Mouse (Mus musculus): ENCODE results near the gene Rcor2. TPM values are rescaled to one million over a fixed set of nuclear protein-coding genes. Genes with fewer than 3 reads are reported as not detected.

Gene Rcor2
- polyA plus RNA-seq, 1 experiment from 2014 or later, result 13.4 TPM

DNA sequence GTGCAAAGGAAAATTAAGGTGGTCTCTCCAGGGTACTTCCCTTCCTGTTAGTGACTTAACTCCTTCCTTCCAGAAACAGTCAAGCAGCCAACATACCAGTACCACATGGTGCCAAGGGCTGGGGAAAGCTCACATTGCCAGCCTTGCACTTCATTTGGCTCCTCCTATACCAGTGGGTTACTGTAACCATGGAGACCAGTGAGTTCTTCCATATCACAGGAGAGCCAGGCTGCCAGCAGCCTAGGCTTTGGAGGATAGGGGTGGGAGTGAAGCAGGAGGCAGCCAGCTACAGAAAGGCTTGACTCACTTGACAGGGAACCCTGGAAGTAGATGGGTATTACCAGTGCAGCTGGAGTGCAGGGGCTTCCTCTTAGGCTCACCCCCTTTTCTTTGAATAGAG is 31.9 kb downstream of the Rcor2 start:
- H3K9me3 ChIP-seq (ENCODE audit: control insufficient read depth, low read length), result no peaks in the 10 kb centered on the region
- no peak overlapping the region for H3K9ac ChIP-seq
- peaks cover 12% of the 10 kb centered on the region for H3K4me1 ChIP-seq (replicated peaks; ENCODE audit: control insufficient read depth, insufficient read depth, low read length)
- H3K27ac ChIP-seq, result no peak overlapping the region
- peak; percentile 81 for ATAC-seq (ENCODE audit: low FRiP score)
- no peak overlapping the region for H3K4me3 ChIP-seq (replicated peaks; ENCODE audit: low read length)
- H3K36me3 ChIP-seq (replicated peaks; ENCODE audit: control insufficient read depth, insufficient read depth), result no peaks in the 10 kb centered on the region; the same call in 1 of the 2 replicates
- peak; percentile 37 for DNase-seq (ENCODE audit: low spot score)
- no peak overlapping the region for H3K4me2 ChIP-seq (replicated peaks)
- no peaks in the 10 kb centered on the region for H3K27me3 ChIP-seq (ENCODE audit: control insufficient read depth, insufficient read depth, low read length)

DNA sequence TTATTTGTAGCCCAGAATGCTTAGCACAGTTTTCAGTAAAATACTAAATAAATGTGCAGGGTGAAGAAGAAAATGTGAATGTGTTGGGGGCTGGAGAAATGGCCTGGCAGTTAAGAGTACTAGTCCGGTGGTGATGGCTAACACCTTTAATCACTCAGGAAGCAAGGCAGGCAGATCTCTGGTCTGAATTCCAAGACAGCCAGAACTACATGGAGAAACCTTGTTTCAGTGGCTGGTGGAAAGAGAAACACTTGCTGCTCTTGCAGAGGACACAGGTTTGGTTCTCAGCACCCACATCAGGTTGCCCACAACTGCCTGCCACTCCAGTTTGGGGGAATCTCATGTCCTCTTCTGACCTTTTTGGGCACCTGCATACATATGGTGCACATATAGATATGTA is 33.0 kb downstream of the Rcor2 start:
- ATAC-seq (ENCODE audit: low FRiP score) (no peak), DNase-seq (ENCODE audit: low spot score) (no peak)
- no peaks in the 10 kb centered on the region; the same call in 1 of the 2 replicates for H3K36me3 ChIP-seq (replicated peaks; ENCODE audit: control insufficient read depth, insufficient read depth)
- WGBS, result 96% methylated on average over 1 of the region's 1 CpGs
- H3K27ac ChIP-seq, result no peak overlapping the region
- H3K4me1 ChIP-seq (replicated peaks; ENCODE audit: control insufficient read depth, insufficient read depth, low read length), result peaks cover 12% of the 10 kb centered on the region
- H3K9ac ChIP-seq, result no peak overlapping the region
- H3K4me2 ChIP-seq (replicated peaks), result no peak overlapping the region
- no peaks in the 10 kb centered on the region for H3K9me3 ChIP-seq (ENCODE audit: control insufficient read depth, low read length)
- H3K4me3 ChIP-seq (replicated peaks; ENCODE audit: low read length), result no peak overlapping the region
- no peaks in the 10 kb centered on the region for H3K27me3 ChIP-seq (ENCODE audit: control insufficient read depth, insufficient read depth, low read length)

DNA sequence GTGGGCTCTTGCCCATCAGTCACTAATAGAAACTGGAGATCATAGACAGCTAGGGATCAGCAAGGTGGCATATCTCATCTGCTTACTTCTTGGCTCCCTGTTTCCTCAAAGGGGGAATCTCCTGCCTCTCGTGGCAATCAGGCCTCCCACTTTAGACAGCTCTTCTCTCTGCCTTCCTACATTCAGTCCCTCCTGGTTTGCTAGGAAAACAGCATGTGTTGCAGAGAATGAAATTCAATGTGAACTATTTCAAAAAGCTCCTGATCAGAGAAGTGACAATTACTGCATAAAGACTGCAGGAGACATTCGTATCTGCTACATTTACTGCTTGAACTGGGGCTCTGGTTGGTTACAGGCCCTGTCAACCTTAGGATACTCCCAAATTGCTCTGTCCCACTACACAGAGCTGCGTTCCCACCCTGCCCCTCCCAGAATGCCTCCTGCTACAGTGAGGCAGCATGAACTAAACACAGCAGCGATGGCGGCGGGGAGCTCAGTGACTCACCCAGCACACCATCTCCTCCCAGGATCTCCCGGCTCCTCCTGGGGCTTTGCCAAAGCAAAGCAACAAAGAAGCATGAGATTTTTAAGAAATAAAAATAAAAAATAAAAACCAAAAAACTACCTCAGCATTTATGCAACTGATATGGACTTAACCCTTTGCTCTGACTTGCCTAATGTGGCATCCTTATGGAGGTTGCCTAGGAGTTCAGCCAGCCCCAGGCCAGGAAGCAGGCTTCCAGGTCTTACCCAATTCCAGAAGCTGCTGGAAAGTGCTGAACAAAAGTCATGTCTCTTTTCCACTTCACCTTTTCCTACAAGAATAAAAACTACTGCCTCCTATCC is 34.7 kb downstream of the Rcor2 start:
- Histone ChIP-seq H3K4me1 (replicated peaks; ENCODE audit: control insufficient read depth, insufficient read depth, low read length) (peaks cover 13% of the 10 kb centered on the region), H3K9me3 (ENCODE audit: control insufficient read depth, low read length) (no peaks in the 10 kb centered on the region), H3K27me3 (ENCODE audit: control insufficient read depth, insufficient read depth, low read length) (no peaks in the 10 kb centered on the region), H3K27ac (no peak overlapping the region), H3K4me2 (replicated peaks) (no peak overlapping the region), H3K4me3 (replicated peaks; ENCODE audit: low read length) (no peak overlapping the region), H3K36me3 (replicated peaks; ENCODE audit: control insufficient read depth, insufficient read depth) (peaks cover 4% of the 10 kb centered on the region; the same call in 1 of the 2 replicates), H3K9ac (no peak overlapping the region)
- ATAC-seq (ENCODE audit: low FRiP score), result no peak
- WGBS, result 85% methylated on average over 7 of the region's 7 CpGs
- DNase-seq (ENCODE audit: low spot score), result no peak

DNA sequence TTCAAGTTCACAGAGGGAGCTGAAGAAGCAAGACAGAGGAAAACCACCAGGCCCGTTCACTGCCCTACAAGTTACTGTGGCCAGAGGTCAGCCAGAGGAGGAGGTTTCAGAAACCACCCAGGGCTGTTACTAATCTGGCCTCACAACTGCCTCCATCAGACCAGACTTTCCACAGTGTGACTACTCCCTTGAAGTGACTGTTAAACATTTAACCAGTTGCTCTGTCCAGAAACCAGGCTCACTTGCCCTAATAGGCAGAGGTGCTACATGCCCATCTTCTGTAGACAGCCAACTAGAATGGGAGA is 35.3 kb downstream of the Rcor2 start:
- no peak overlapping the region for H3K27ac ChIP-seq
- no peak overlapping the region for H3K4me3 ChIP-seq (replicated peaks; ENCODE audit: low read length)
- H3K4me1 ChIP-seq (replicated peaks; ENCODE audit: control insufficient read depth, insufficient read depth, low read length), result peaks cover 19% of the 10 kb centered on the region
- ATAC-seq (ENCODE audit: low FRiP score) (no peak), DNase-seq (ENCODE audit: low spot score) (no peak)
- no peaks in the 10 kb centered on the region for H3K27me3 ChIP-seq (ENCODE audit: control insufficient read depth, insufficient read depth, low read length)
- H3K4me2 ChIP-seq (replicated peaks), result no peak overlapping the region
- no peaks in the 10 kb centered on the region for H3K9me3 ChIP-seq (ENCODE audit: control insufficient read depth, low read length)
- H3K36me3 ChIP-seq (replicated peaks; ENCODE audit: control insufficient read depth, insufficient read depth), result peaks cover 4% of the 10 kb centered on the region; the same call in 1 of the 2 replicates
- H3K9ac ChIP-seq, result no peak overlapping the region
- 84% methylated on average over 1 of the region's 1 CpGs for WGBS

DNA sequence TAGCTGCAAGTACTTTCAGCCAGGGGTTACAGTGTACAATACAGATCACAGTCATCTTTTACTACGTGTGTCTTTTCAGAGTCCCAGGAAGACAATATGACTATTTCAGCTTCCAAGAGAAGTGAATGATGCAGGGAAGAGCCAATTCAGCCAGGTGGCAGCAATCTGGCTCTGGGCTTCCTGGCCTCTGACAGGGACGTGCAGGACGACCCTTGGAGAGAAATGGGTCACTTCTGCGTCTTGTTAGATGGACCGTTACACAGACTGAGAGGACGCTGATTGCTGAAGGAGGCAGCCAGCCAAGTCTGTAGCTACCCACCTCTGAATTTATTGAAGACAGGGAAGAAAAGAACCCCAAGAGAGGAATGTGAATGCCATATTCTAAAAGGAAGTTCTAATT is 36.7 kb downstream of the Rcor2 start:
- Histone ChIP-seq H3K4me2 (replicated peaks) (no peak overlapping the region), H3K27me3 (ENCODE audit: control insufficient read depth, insufficient read depth, low read length) (no peaks in the 10 kb centered on the region), H3K4me3 (replicated peaks; ENCODE audit: low read length) (no peak overlapping the region), H3K9ac (no peak overlapping the region), H3K9me3 (ENCODE audit: control insufficient read depth, low read length) (no peaks in the 10 kb centered on the region), H3K36me3 (replicated peaks; ENCODE audit: control insufficient read depth, insufficient read depth) (peaks cover 4% of the 10 kb centered on the region; the same call in 1 of the 2 replicates), H3K4me1 (replicated peaks; ENCODE audit: control insufficient read depth, insufficient read depth, low read length) (peaks cover 30% of the 10 kb centered on the region), H3K27ac (no peak overlapping the region)
- 67% methylated on average over 6 of the region's 6 CpGs for WGBS
- no peak for DNase-seq (ENCODE audit: low spot score)
- no peak for ATAC-seq (ENCODE audit: low FRiP score)

DNA sequence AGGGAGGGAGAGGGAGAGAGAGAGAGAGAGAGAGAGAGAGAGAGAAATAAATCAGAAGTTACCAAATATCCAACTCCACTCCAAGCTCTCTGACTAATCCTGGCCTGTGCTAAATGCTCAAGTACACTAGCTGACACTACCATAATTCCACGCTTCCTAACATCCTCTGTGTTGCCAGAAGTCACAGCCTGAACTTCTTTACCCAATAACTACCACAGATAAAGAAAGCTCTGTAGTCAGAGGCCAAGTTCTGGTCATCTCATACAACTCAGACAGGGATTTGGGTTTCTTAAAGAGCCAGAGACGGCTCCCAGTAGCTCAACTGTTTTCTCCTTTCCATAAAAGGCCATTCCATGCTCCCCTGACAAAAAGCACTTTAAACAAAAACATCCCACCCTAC is 37.7 kb downstream of the Rcor2 start:
- H3K36me3 ChIP-seq (replicated peaks; ENCODE audit: control insufficient read depth, insufficient read depth), result 0 out of 2 replicates have a peak, but pooled peaks cover 4% of the 10 kb centered on the region
- no peak for ATAC-seq (ENCODE audit: low FRiP score)
- 88% methylated on average over 2 of the region's 2 CpGs for WGBS

DNA sequence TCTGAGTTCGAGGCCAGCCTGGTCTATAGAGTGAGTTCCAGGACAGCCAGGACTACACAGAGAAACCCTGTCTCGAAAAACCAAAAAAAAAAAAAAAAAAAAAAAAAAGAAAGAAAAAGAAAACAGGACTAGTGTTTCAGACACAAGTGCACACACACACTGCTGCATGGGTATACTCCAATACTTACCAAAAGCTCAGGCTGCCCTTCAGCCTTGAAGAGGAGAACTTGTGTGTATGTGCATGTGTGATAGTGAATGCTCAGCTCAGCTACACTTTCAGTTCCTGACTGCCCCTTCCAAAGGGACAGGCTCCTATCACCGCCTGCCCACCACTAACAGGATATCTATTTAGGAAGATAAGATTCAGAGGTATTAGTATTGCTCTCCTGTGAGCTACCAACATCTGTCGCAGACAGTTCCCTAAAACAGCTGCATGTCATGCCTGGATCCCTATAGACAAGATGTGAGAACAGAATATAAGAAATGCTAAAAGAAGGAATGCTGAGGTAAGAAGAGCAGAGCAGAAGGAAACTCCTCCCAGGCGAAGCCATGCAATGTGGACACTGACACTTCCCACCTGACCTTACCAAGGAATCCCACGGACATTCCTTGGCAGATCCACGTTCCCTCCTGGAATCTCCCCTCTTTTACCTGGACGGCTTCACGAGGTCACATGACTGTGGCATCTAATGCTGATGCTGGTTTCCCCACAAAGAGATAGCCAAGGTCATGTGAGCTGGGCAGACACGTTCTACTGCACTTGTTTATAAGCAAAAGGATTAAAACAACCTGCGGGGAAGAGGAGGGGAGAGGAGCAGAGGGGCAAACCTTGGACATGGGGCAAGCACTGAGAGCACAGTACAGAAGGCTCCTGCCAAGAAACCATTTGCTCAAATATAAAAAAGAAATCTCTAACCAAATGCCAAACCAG is 38.5 kb downstream of the Rcor2 start:
- Histone ChIP-seq H3K4me1 (replicated peaks; ENCODE audit: control insufficient read depth, insufficient read depth, low read length) (peaks cover 29% of the 10 kb centered on the region), H3K9ac (no peak overlapping the region), H3K27me3 (ENCODE audit: control insufficient read depth, insufficient read depth, low read length) (no peaks in the 10 kb centered on the region), H3K4me2 (replicated peaks) (no peak overlapping the region), H3K9me3 (ENCODE audit: control insufficient read depth, low read length) (no peaks in the 10 kb centered on the region), H3K36me3 (replicated peaks; ENCODE audit: control insufficient read depth, insufficient read depth) (0 out of 2 replicates have a peak, but pooled peaks cover 4% of the 10 kb centered on the region), H3K4me3 (replicated peaks; ENCODE audit: low read length) (no peak overlapping the region), H3K27ac (no peak overlapping the region)
- WGBS, result 91% methylated on average over 10 of the region's 11 CpGs
- no peak for ATAC-seq (ENCODE audit: low FRiP score)
- no peak for DNase-seq (ENCODE audit: low spot score)

More for the DNA sequence above, 37.7 kb downstream of the Rcor2 start:
- H3K9ac ChIP-seq, result no peak overlapping the region
- H3K4me3 ChIP-seq (replicated peaks; ENCODE audit: low read length), result no peak overlapping the region
- no peak overlapping the region for H3K27ac ChIP-seq
- DNase-seq (ENCODE audit: low spot score), result no peak
- no peaks in the 10 kb centered on the region for H3K9me3 ChIP-seq (ENCODE audit: control insufficient read depth, low read length)
- H3K4me1 ChIP-seq (replicated peaks; ENCODE audit: control insufficient read depth, insufficient read depth, low read length), result peaks cover 23% of the 10 kb centered on the region
- H3K27me3 ChIP-seq (ENCODE audit: control insufficient read depth, insufficient read depth, low read length), result no peaks in the 10 kb centered on the region
- H3K4me2 ChIP-seq (replicated peaks), result no peak overlapping the region

DNA sequence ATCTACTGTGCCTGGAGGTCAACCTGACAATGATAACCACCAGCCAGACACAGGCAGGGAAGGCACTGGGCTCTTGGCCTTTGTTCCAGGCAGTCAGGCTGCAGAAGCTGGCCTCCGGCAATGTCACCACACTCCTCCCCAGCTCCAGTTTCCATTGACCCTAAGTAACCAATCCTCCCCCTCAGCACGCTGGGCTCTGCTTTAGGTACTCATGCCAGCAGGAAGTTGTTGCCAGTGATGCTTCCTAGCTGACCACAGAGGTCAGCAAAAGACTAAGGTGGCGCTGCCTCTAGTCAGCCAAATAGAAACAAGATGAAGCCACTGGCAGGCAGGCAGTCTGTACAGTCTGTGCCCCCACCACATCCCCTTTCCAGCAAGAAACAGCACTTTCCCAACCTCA is 39.8 kb downstream of the Rcor2 start:
- H3K4me1 ChIP-seq (replicated peaks; ENCODE audit: control insufficient read depth, insufficient read depth, low read length), result peaks cover 41% of the 10 kb centered on the region
- WGBS, result 69% methylated on average over 3 of the region's 3 CpGs

More for the DNA sequence above, 39.8 kb downstream of the Rcor2 start:
- H3K9ac ChIP-seq, result no peak overlapping the region
- H3K4me3 ChIP-seq (replicated peaks; ENCODE audit: low read length), result no peak overlapping the region
- H3K36me3 ChIP-seq (replicated peaks; ENCODE audit: control insufficient read depth, insufficient read depth), result 0 out of 2 replicates have a peak, but pooled peaks cover 4% of the 10 kb centered on the region
- no peaks in the 10 kb centered on the region for H3K27me3 ChIP-seq (ENCODE audit: control insufficient read depth, insufficient read depth, low read length)
- H3K9me3 ChIP-seq (ENCODE audit: control insufficient read depth, low read length), result no peaks in the 10 kb centered on the region
- DNase-seq (ENCODE audit: low spot score) (no peak), ATAC-seq (ENCODE audit: low FRiP score) (no peak)
- no peak overlapping the region for H3K4me2 ChIP-seq (replicated peaks)
- H3K27ac ChIP-seq, result no peak overlapping the region
